Mouse (Mus musculus) adrenal gland, postnatal 25 days (tissue): ENCODE results near the gene Hoxa3. TPM values are rescaled to one million over a fixed set of nuclear protein-coding genes. Genes with fewer than 3 reads are reported as not detected.

ENCODE experiments used
- DNase-seq: peaks from one replicate; pipeline ENCODE4 v3.0.0; 2021; ENCODE audit warnings: mixed read lengths
- microRNA-seq, 2 experiments: library from miRNA; unstranded; fragments of <30 nt; microRNA quantifications; one replicate each; pipeline ENCODE4 v1.2.0; 2021
- total RNA-seq: library from RNA; stranded (reverse); gene quantifications from 2 replicates; pipeline ENCODE4 v1.2.3, GENCODE M21; 2021

Hoxa3 gene
- total RNA-seq, 1 experiment from 2014 or later, result 6.3 TPM

DNA sequence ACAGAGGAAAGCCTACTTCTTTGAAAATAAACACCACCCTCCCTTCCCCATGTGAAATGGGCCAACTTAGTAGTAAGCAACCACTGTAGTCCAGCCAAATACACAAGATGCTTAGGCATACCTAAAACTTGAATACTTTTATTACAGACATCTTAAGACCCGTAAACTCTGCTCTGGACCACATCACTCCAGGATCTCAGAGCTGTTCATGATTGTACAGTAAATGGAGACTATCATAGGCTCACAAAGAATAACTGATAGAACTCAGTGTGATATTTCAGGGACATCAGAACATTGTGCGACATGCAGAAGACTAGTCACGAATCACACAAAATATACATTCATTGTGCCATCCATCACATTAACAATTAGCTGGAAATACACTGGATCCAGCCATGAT, 57.7 kb downstream of the Hoxa3 start:
- no peak for DNase-seq

- no peak for DNase-seq
These were observed 59.1 kb downstream of the Hoxa3 start for GRCm38 (mm10) chr6:52154044-52154443.

GRCm38 (mm10) chr6:52153270-52153669, 59.9 kb downstream of the Hoxa3 start:
- DNase-seq, result no peak

- DNase-seq, result no peak
These were observed 60.6 kb downstream of the Hoxa3 start for GRCm38 (mm10) chr6:52152226-52153193.

- DNase-seq, result no peak
These were observed 61.6 kb downstream of the Hoxa3 start for GRCm38 (mm10) chr6:52151571-52151970.

DNA sequence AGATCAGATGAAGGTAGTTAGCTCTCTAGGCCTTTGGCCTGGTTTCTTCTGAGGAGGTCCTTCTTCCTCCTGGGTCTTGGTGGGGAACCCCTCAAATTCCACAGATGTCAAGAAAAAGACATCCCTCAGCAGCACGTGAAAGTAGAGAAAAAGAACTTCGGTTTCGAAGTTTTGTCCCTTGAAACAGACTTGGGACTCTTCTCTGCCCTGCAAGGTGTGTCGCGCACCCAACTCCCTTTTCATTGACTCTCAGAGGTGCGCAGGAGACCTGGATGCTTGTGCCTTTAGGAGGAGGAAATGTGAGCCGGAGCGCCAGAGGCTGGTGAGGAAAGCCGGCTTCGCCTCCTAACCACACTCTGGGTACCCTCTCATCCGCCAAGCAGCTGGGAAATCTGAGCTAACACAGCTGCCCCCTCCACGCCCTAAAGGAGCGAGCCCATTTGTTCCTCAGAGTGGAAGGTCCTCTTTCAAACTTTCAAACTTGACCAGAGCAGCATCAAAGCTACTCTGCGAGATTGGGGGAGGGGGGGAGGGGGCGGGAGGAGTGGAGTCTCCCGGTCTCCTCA, 62.7 kb downstream of the Hoxa3 start:
- DNase-seq, result no peak

- no peak for DNase-seq
These were observed 74.0 kb downstream of the Hoxa3 start for GRCm38 (mm10) chr6:52139115-52139514.

DNA sequence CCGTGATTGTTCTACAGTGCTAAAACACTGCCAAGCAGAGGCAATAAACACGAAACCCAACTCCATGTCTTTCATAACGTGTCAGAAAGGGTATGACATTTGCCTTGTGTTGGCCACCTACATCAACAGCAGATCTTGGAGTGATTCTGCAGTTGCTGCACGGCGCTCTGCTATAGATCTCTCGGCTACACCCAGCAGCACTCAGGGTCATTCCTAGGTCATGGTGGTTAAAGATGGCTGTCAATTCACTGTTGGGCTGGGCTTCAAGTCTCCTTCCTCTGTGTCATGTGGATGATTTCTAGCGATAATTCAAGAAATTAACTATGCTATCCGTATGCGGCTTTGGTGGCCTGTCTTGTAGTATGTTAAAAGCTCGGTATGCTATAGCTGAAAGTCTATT, 74.6 kb downstream of the Hoxa3 start:
- DNase-seq, result no peak

- DNase-seq, result no peak
These were observed 75.1 kb downstream of the Hoxa3 start for GRCm38 (mm10) chr6:52137841-52138535.

GRCm38 (mm10) chr6:52123673-52124072, 89.5 kb downstream of the Hoxa3 start:
- no peak for DNase-seq

- no peak for DNase-seq
These were observed 92.0 kb downstream of the Hoxa3 start for GRCm38 (mm10) chr6:52121173-52121572.

Small RNA genes within 50 kb of the gene (microRNA-seq; reads per million reads assigned to microRNA genes)
- 269 to 316 reads per million in 2 experiments for gene Mir196b

Other genes with a start within 250 kb of the Hoxa3 start
- gene Skap2, start 200.8 kb downstream of the Hoxa3 start, total RNA-seq, result 40.9 and 48.2 TPM in 2 replicates
- gene Hoxa1, start 55.0 kb downstream of the Hoxa3 start, total RNA-seq, result 0.76 TPM in 1 of 2 replicates, not detected in the other
- gene Hoxa2, start 48.5 kb downstream of the Hoxa3 start, total RNA-seq, result 2.5 and 2.8 TPM in 2 replicates
- 0.29 and 0.55 TPM in 2 replicates for gene 5730596B20Rik, start 35.8 kb downstream of the Hoxa3 start, total RNA-seq
- gene Hoxa4, start 21.6 kb downstream of the Hoxa3 start, total RNA-seq, result 3.7 and 3.8 TPM in 2 replicates
- gene Hoxa5, start 8.7 kb downstream of the Hoxa3 start, total RNA-seq, result 12.8 and 15.0 TPM in 2 replicates
- gene Hoxa6, start 4.6 kb downstream of the Hoxa3 start, total RNA-seq, result 3.1 and 5.6 TPM in 2 replicates
- 0.88 and 4.9 TPM in 2 replicates for gene Gm28308, start within 50 bp of the Hoxa3 start, total RNA-seq
- gene Hoxa7, start 8.5 kb upstream of the Hoxa3 start, total RNA-seq, result 12.9 and 18.3 TPM in 2 replicates
- 0.61 and 1.5 TPM in 2 replicates for gene Hoxa9, start 17.8 kb upstream of the Hoxa3 start, total RNA-seq
- 0.62 TPM in 1 of 2 replicates, not detected in the other for gene Hoxa10, start 27.5 kb upstream of the Hoxa3 start, total RNA-seq
- gene Hoxa11, start 32.5 kb upstream of the Hoxa3 start, total RNA-seq, result not detected in 2 replicates
- not detected in 2 replicates for gene Hoxa13, start 47.5 kb upstream of the Hoxa3 start, total RNA-seq
- not detected in 2 replicates for gene Evx1, start 100.2 kb upstream of the Hoxa3 start, total RNA-seq